Mouse (Mus musculus): Measurements from ENCODE around the gene Shroom3.

The Shroom3 gene

GRCm38 (mm10) chr5:93002615-93003014 is 319.4 kb downstream of the Shroom3 start:
- DNase-seq (ENCODE audit: low spot score in 2 of 2): no peak

DNA sequence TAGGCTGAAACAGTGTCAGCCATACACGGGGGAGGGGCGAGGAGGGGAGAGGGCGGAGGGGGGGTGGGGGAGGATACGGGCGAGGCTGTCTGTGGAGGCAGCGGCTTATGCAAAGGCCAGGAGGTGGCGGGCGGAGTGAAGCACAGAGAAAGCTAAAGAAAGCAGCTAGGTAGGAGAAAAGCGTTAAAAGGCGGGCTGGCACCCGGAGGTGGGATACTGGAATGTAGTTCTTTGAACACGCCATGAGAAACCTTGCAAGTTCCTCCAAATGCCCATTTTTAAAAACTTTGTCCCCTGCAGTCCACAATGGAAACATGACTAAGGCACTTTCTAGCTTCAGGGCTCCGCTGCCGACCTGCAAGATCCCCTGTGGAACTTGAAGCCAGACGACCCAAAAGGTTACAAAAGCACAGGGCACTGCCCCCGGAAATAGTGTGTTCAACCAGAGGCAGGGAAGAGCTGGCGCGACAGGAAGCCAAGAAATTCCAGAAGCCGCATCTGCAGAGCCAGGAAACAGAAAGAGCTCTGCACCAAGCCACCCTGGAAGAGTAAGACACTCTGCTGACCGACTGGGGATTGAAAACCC is 322.1 kb downstream of the Shroom3 start:
- peak; percentile 57 to 60 for DNase-seq (ENCODE audit: low spot score in 2 of 2)

DNA sequence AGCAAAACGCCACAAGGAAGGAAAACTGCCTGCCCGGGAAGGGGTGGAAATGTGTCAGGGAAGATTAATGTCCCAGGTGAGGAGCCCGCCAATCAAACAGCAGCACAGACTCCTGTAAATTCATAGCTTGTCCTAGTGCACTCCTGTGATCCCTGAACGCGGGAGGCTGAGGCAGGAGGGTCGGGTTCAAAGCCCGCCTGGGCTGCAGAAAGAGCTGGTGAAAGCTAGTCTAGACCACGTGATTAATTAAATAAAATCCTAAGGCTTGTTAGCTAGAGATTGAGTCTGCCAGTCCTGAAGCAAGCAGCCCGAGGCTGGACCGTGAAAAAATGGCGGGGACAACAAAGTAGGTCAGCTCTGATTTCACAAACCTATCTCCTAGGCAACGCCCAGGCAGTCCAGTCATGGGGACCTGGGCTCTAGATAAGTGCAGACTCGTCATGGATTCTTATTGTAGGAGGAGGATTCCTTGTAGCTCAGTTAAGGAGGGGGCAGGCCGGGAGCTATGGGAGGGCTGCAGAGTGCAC is 322.6 kb downstream of the Shroom3 start:
- peak; percentile 48 to 49 for DNase-seq (ENCODE audit: low spot score in 2 of 2)

DNA sequence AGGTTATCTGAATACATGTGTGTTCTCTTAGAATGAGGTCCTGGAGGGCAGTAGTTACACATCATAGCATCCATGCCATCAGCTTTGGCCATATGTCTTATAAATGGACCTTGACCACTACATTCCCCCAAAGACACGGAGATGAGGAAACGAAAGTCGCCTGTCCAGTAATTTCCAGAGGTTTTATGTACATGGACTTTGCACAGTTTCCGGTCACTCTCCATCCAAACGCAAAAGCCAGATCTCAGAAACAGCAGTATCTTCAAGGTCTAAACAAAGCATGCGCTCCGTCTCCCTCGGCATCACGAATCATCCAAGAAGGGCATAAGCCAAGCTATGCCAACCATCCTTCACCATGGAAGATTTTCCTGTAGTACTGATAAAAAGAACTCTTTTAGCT is 325.0 kb downstream of the Shroom3 start:
- DNase-seq (ENCODE audit: low spot score in 2 of 2): no peak

All from heart, adult 9 months (tissue).